Mouse (Mus musculus) ES-Bruce4 (cell line): ENCODE results near the gene Dnah5. TPM values are rescaled to one million over a fixed set of nuclear protein-coding genes. Genes with fewer than 3 reads are reported as not detected.

Experiments used
- H3K27ac ChIP-seq: 2 replicates; pipeline ENCODE4 v1.5.1; 2012; ENCODE audit warnings: low read length, inconsistent platforms; ENCODE audit not compliant: insufficient read depth
- H3K27me3 ChIP-seq: 2 replicates; pipeline ENCODE4 v1.6.1; 2012; ENCODE audit warnings: mild to moderate bottlenecking, low read length, inconsistent platforms; ENCODE audit not compliant: control insufficient read depth, poor library complexity, insufficient read depth, severe bottlenecking
- H3K36me3 ChIP-seq: 2 replicates; pipeline ENCODE4 v1.6.1; 2012; ENCODE audit warnings: inconsistent platforms, mild to moderate bottlenecking, low read length, moderate library complexity; ENCODE audit not compliant: control insufficient read depth, poor library complexity, insufficient read depth, severe bottlenecking
- H3K4me1 ChIP-seq: one replicate; pipeline ENCODE4 v1.8.1; 2011; ENCODE audit warnings: low read length; ENCODE audit not compliant: control insufficient read depth, insufficient read depth
- H3K4me3 ChIP-seq: 2 replicates; pipeline ENCODE4 v1.5.1; 2011; ENCODE audit warnings: low read depth, mild to moderate bottlenecking, low read length
- H3K9ac ChIP-seq: 2 replicates; pipeline ENCODE4 v1.6.1; 2012; ENCODE audit warnings: low read depth, mild to moderate bottlenecking, inconsistent platforms; ENCODE audit not compliant: poor library complexity, severe bottlenecking
- H3K9me3 ChIP-seq: replicated peaks from 2 replicates; pipeline ENCODE4 v1.6.1; 2012; ENCODE audit warnings: mild to moderate bottlenecking, low read length, inconsistent platforms; ENCODE audit not compliant: control insufficient read depth, poor library complexity, insufficient read depth, severe bottlenecking
- CTCF ChIP-seq: IDR thresholded peaks from one replicate; pipeline ENCODE4 v1.8.1; 2011; ENCODE audit warnings: low read depth, low read length
- EP300 ChIP-seq: IDR thresholded peaks from 2 replicates; pipeline ENCODE4 v1.6.1; 2011; ENCODE audit warnings: low read depth, low read length; ENCODE audit not compliant: insufficient read depth
- POLR2A ChIP-seq: IDR thresholded peaks from one replicate; pipeline ENCODE4 v1.8.1; 2011; ENCODE audit warnings: low read length; ENCODE audit not compliant: insufficient read depth
- polyA plus RNA-seq: library from polyadenylated mRNA; stranded (reverse); fragments of >200 nt; gene quantifications from 2 replicates; pipeline ENCODE4 v1.2.4, GENCODE M21; 2011; ENCODE audit warnings: low read depth; ENCODE audit not compliant: missing spikeins, insufficient read depth, insufficient read length

Dnah5 gene
- polyA plus RNA-seq, 1 experiment = 0.04 TPM

GRCm38 (mm10) chr15:28188361-28189011 lies 15.1 kb upstream of the Dnah5 start:
- Histone ChIP-seq H3K4me3 (no peak overlapping the region), H3K36me3 (no peaks in the 10 kb centered on the region), H3K27me3 (no peaks in the 10 kb centered on the region), H3K9me3 (no peaks in the 10 kb centered on the region), H3K9ac (no peak overlapping the region), H3K27ac (no peak overlapping the region), H3K4me1 (no peaks in the 10 kb centered on the region)
- no peak for TF ChIP-seq EP300
- TF ChIP-seq POLR2A = no peak
- no peak for TF ChIP-seq CTCF

- Histone ChIP-seq H3K27me3 (no peaks in the 10 kb centered on the region), H3K27ac (no peak overlapping the region), H3K4me1 (no peaks in the 10 kb centered on the region), H3K9me3 (no peaks in the 10 kb centered on the region), H3K4me3 (no peak overlapping the region), H3K36me3 (no peaks in the 10 kb centered on the region), H3K9ac (no peak overlapping the region)
- no peak for TF ChIP-seq EP300
- TF ChIP-seq CTCF = no peak
- no peak for TF ChIP-seq POLR2A
Measured at GRCm38 (mm10) chr15:28189668-28190067, 13.9 kb upstream of the Dnah5 start.

- H3K27ac ChIP-seq = no peak overlapping the region
- no peak overlapping the region for H3K4me3 ChIP-seq
- no peaks in the 10 kb centered on the region for H3K27me3 ChIP-seq
- H3K36me3 ChIP-seq = no peaks in the 10 kb centered on the region
- TF ChIP-seq EP300 = no peak
- TF ChIP-seq CTCF = no peak
- no peak for TF ChIP-seq POLR2A
- H3K9me3 ChIP-seq = no peaks in the 10 kb centered on the region
- no peaks in the 10 kb centered on the region for H3K4me1 ChIP-seq
- H3K9ac ChIP-seq = no peak overlapping the region
Measured at GRCm38 (mm10) chr15:28198609-28199008, 4.9 kb upstream of the Dnah5 start.

GRCm38 (mm10) chr15:28204626-28205025 lies 1.1 kb downstream of the Dnah5 start:
- H3K9ac ChIP-seq = no peak overlapping the region
- TF ChIP-seq EP300 (no peak), POLR2A (no peak), CTCF (no peak)

GRCm38 (mm10) chr15:28207545-28207944 lies 4.0 kb downstream of the Dnah5 start:
- Histone ChIP-seq H3K4me3 (no peak overlapping the region), H3K9me3 (no peaks in the 10 kb centered on the region), H3K27ac (no peak overlapping the region), H3K36me3 (no peaks in the 10 kb centered on the region), H3K27me3 (no peaks in the 10 kb centered on the region), H3K4me1 (no peaks in the 10 kb centered on the region), H3K9ac (no peak overlapping the region)
- TF ChIP-seq POLR2A = no peak

More at GRCm38 (mm10) chr15:28204626-28205025, 1.1 kb downstream of the Dnah5 start:
- no peaks in the 10 kb centered on the region for H3K4me1 ChIP-seq
- H3K9me3 ChIP-seq = no peaks in the 10 kb centered on the region
- H3K36me3 ChIP-seq = no peaks in the 10 kb centered on the region
- H3K4me3 ChIP-seq = no peak overlapping the region
- H3K27me3 ChIP-seq = no peaks in the 10 kb centered on the region
- no peak overlapping the region for H3K27ac ChIP-seq

- Histone ChIP-seq H3K4me1 (no peaks in the 10 kb centered on the region), H3K36me3 (no peaks in the 10 kb centered on the region), H3K4me3 (no peak overlapping the region), H3K9ac (no peak overlapping the region), H3K27me3 (no peaks in the 10 kb centered on the region), H3K9me3 (no peaks in the 10 kb centered on the region), H3K27ac (no peak overlapping the region)
- TF ChIP-seq POLR2A (no peak), CTCF (no peak), EP300 (no peak)
Measured at GRCm38 (mm10) chr15:28213057-28213456, 9.5 kb downstream of the Dnah5 start.
